In the genomic region with DNA sequence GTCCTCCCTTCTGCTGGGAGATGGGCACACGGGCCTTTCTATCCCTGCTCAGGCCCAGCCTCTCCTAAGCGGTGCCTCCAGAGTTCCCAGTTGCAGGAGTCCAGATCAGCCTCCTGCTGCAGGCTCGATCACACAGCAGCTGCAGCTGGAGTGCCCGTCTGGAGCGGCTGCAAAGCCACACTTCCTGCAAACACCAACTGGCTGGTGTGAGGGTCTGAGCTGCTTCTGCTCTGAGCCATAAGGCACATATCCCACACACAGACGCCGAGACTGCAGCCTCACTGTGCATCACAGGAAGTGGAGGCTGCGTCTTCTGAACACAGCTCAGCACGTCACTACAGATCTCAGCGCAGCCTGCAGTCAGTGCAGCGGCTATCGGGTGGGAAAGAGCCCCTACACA, we compare ENCODE assay signal across 10 mouse cellular contexts. TPM values are rescaled to one million over a fixed set of nuclear protein-coding genes. Genes with fewer than 3 reads are reported as not detected.
A peak's percentile ranks its signal among the peaks of the same experiment; 100 is the strongest.
DNase-seq lines count a peak whose midpoint lies in the region; ATAC-seq and TF ChIP-seq lines count a peak whose summit lies in the region.
"Had no signal": no experiment of that assay in that cellular context is flagged by ENCODE, and none has a peak within 500 bp of the region (broad histone marks: within the 10 kb centered on the region; RNA-seq: fewer than 3 reads in every experiment).

No protein-coding gene starts in this region.

- H3K27ac ChIP-seq in kidney, adult 2 months (ENCODE audit: insufficient read depth, low read depth, low read length): peak overlapping the region; percentile 46
- H3K27ac ChIP-seq in heart, embryonic 14.5 days (replicated peaks in 1 of 2; ENCODE audit: control insufficient read depth in 1 of 2, insufficient read depth in 1 of 2, low read depth in 2 of 2, low read length in 2 of 2): peak overlapping the region; percentile 28 to 82
- peak overlapping the region; percentile 85 for H3K27ac ChIP-seq in limb, embryonic 10.5 days

- H3K4me2 ChIP-seq in heart, embryonic 14.5 days (ENCODE audit: low read length): no peak overlapping the region; the same call in 1 of the 2 replicates

- H3K36me3 ChIP-seq in kidney, adult 2 months (ENCODE audit: control insufficient read depth, insufficient read depth, low read length): no peaks in the 10 kb centered on the region
- no peaks in the 10 kb centered on the region for H3K36me3 ChIP-seq in heart, embryonic 14.5 days (ENCODE audit: control insufficient read depth, insufficient read depth, low read length)
- H3K36me3 ChIP-seq in limb, embryonic 10.5 days: no peaks in the 10 kb centered on the region

- H3K4me3 ChIP-seq in kidney, adult 2 months (ENCODE audit: insufficient read depth, low read depth, low read length): no peak overlapping the region
- no peak overlapping the region for H3K4me3 ChIP-seq in heart, embryonic 14.5 days (ENCODE audit: control insufficient read depth in 1 of 2, insufficient read depth in 1 of 2, low read depth in 1 of 2, low read length in 2 of 2)
- 0 out of 2 replicates have a peak overlapping the region, but pooled peaks have one; percentile 6 for H3K4me3 ChIP-seq in limb, embryonic 10.5 days

- 60% methylated on average over 12 of the region's 12 CpGs for WGBS in kidney, adult 2 months
- 49% methylated on average over 12 of the region's 12 CpGs for WGBS in heart, embryonic 14.5 days
- 47% methylated on average over 12 of the region's 12 CpGs for WGBS in limb, embryonic 10.5 days

- no peak for DNase-seq in kidney, adult 2 months
- DNase-seq in kidney, adult 18-20 months: no peak
- peak; percentile 58 for DNase-seq in MN1 (ENCODE audit: low spot score)
- DNase-seq in limb, embryonic 10.5 days (ENCODE audit: low spot score): no peak
- peak; percentile 81 for DNase-seq in right cerebral cortex, adult 18-20 months
- no peak for DNase-seq in cerebellum, adult 9-10 months
- no peak for DNase-seq in cerebellum, postnatal 4 days (ENCODE audit: low spot score in 2 of 2)

- no peak for TF ChIP-seq POLR2A in kidney, adult 2 months (IDR thresholded peaks at IDR 0.05; ENCODE audit: low read depth, low read length)

- ATAC-seq in heart, embryonic 14.5 days (ENCODE audit: insufficient number of reproducible peaks, insufficient read depth, low FRiP score, low read depth): no peak
- ATAC-seq: Patski had no signal

- no peak for TF ChIP-seq CTCF in kidney, adult 2 months (conservative IDR thresholded peaks at IDR 0.05; ENCODE audit: insufficient read depth, insufficient read length, low read depth, low read length)

- H3K27me3 ChIP-seq in kidney, adult 2 months (replicated peaks; ENCODE audit: control insufficient read depth, insufficient read depth, low read length): no peaks in the 10 kb centered on the region
- no peaks in the 10 kb centered on the region for H3K27me3 ChIP-seq in heart, embryonic 14.5 days (ENCODE audit: control insufficient read depth, insufficient read depth, low read length)
- peaks cover 24% of the 10 kb centered on the region for H3K27me3 ChIP-seq in limb, embryonic 10.5 days (ENCODE audit: low read depth, poor library complexity, severe bottlenecking)

- H3K4me1 ChIP-seq in kidney, adult 2 months (ENCODE audit: control insufficient read depth, insufficient read depth, low read length): peaks cover 17% of the 10 kb centered on the region; the same call in 1 of the 2 replicates
- peaks cover 33 to 44% of the 10 kb centered on the region in 2 experiments for H3K4me1 ChIP-seq in heart, embryonic 14.5 days (ENCODE audit: control insufficient read depth in 2 of 2, insufficient read depth in 2 of 2, low read length in 2 of 2)
- H3K4me1 ChIP-seq in limb, embryonic 10.5 days: peaks cover 90% of the 10 kb centered on the region

- no peak overlapping the region for H3K9ac ChIP-seq in heart, embryonic 14.5 days (ENCODE audit: low read length)

- no peaks in the 10 kb centered on the region for H3K9me3 ChIP-seq in heart, embryonic 14.5 days (ENCODE audit: control insufficient read depth, low read length)
- no peaks in the 10 kb centered on the region for H3K9me3 ChIP-seq in limb, embryonic 10.5 days (replicated peaks)

RNA-seq across cellular contexts. Expression of gene Cbfa2t3, which starts 32.1 kb away (rescaled TPM):
- 5.5 and 6.7 TPM in 2 replicates for polyA plus RNA-seq in kidney, adult 2 months (2012; rRNA removed)
- 4.2 and 6.2 TPM in 2 replicates for polyA plus RNA-seq in heart, embryonic 14.5 days (2014; fragmentation: Nextera tagmentation; extraction: Ambion mirVana)
- 2.0 and 2.8 TPM in 2 replicates for polyA plus RNA-seq in limb, embryonic 10.5 days (2016; fragmentation: Nextera tagmentation; extraction: Ambion mirVana)

RNA-seq across cellular contexts. Expression of gene Pabpn1l, which starts 44.3 kb away (rescaled TPM):
- 0.11 TPM in 2 replicates for polyA plus RNA-seq in kidney, adult 2 months (2012; rRNA removed)
- polyA plus RNA-seq in heart, embryonic 14.5 days (2014; fragmentation: Nextera tagmentation; extraction: Ambion mirVana): not detected in 2 replicates
- not detected in 2 replicates for polyA plus RNA-seq in limb, embryonic 10.5 days (2016; fragmentation: Nextera tagmentation; extraction: Ambion mirVana)
- polyA plus RNA-seq: liver, adult 2 months had no signal

RNA-seq across cellular contexts. Expression of gene Trappc2l, which starts 55.4 kb away (rescaled TPM):
- polyA plus RNA-seq in kidney, adult 2 months (2012; rRNA removed): 258 and 302 TPM in 2 replicates
- polyA plus RNA-seq in heart, embryonic 14.5 days (2014; fragmentation: Nextera tagmentation; extraction: Ambion mirVana): 78.2 and 84.8 TPM in 2 replicates
- 49.4 and 51.5 TPM in 2 replicates for polyA plus RNA-seq in limb, embryonic 10.5 days (2016; fragmentation: Nextera tagmentation; extraction: Ambion mirVana)

RNA-seq across cellular contexts. Expression of gene Galns, which starts 55.6 kb away (rescaled TPM):
- 36.2 and 44.5 TPM in 2 replicates for polyA plus RNA-seq in kidney, adult 2 months (2012; rRNA removed)
- polyA plus RNA-seq in heart, embryonic 14.5 days (2014; fragmentation: Nextera tagmentation; extraction: Ambion mirVana): 10.3 and 11.2 TPM in 2 replicates
- polyA plus RNA-seq in limb, embryonic 10.5 days (2016; fragmentation: Nextera tagmentation; extraction: Ambion mirVana): 4.0 and 5.7 TPM in 2 replicates

Comparison
In these comparisons a context has a peak if more than half of its experiments do, and no peak if none do; other contexts are left out.
1. DNase-seq: peak in MN1 (single experiment) and right cerebral cortex, adult 18-20 months (single experiment); none in kidney, adult 2 months (single experiment), kidney, adult 18-20 months (single experiment), limb, embryonic 10.5 days (single experiment), cerebellum, adult 9-10 months (single experiment) and cerebellum, postnatal 4 days (0 of 2).
2. Peak in every context shown above with its lines, with median percentiles within 50 percentile points of each other: H3K27ac ChIP-seq.